Mouse (Mus musculus) left cerebral cortex, adult 2 months (tissue): ENCODE data around the gene Gzmm. TPM values are rescaled to one million over a fixed set of nuclear protein-coding genes. Genes with fewer than 3 reads are reported as not detected.

ENCODE experiments used
- DNase-seq, 2 experiments: peaks; one replicate each; pipeline ENCODE4 v3.0.0; 2021 to 2022; ENCODE audit warnings: low spot score in 2 of 2, mixed read lengths in 1 of 2; ENCODE audit errors: extremely low spot score in 1 of 2
- H3K27ac ChIP-seq: fragments of 200-600 bp; 2 replicates; pipeline ENCODE4 v1.8.1; 2022
- H3K4me3 ChIP-seq: fragments of 200-600 bp; 2 replicates; pipeline ENCODE4 v1.8.1; 2022
- CTCF ChIP-seq: fragments of 200-600 bp; IDR thresholded peaks from 2 replicates; pipeline ENCODE4 v1.8.1; 2022; ENCODE audit warnings: antibody characterized with exemption, mild to moderate bottlenecking, moderate library complexity
- intact Hi-C: fragments of 180-260 bp; cut with DNase I; formaldehyde crosslinking; loops from one replicate; pipeline ENCODE4 v1.15.1; 2025
- long read RNA-seq, 2 experiments: library from polyadenylated mRNA; stranded (forward); transcript quantifications; one replicate each; pipeline ENCODE4 v2.0.0; 2021; ENCODE audit warnings: borderline mapping rate in 2 of 2
- total RNA-seq, 2 experiments: library from RNA; stranded (reverse); gene quantifications; 2 replicates each; pipeline ENCODE4 v1.2.3; 2021

The Gzmm gene
- 1 to 10 TPM; 2.1 to 4.0 TPM for total RNA-seq
- long read RNA-seq, experiment 1, partial matches to known transcripts, result 0 of 2 reads
- long read RNA-seq, experiment 1, other reads (novel, unspliced or antisense), result 2 of 2 reads
- long read RNA-seq, experiment 2, partial matches to known transcripts, result 0 of 1 reads
- long read RNA-seq, experiment 2, other reads (novel, unspliced or antisense), result 1 of 1 reads

DNA sequence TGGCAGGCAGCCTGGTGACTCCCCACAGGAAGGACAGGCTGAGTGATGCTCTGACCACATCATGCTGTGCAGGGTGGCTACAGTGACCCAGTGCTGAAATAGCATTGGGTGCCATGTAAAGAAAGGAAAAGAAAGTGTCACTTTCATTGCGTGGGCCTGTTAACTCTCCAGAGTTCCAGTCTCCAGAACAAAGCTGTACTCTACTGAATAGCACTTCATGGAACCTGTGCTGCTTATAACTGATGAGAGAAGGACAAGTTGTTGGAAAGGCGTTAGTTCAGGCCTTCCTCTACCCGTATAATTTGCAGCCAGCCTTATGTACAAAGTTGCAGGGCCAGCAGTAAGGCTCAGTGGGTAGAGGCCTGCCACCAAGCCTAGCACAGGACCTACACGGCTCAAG is at the start of gene Gzmm:
Gene Gzmm (plus strand): TSS at position 301 of the 400 bp plus-strand sequence.
- TF ChIP-seq CTCF, result no peak

DNA sequence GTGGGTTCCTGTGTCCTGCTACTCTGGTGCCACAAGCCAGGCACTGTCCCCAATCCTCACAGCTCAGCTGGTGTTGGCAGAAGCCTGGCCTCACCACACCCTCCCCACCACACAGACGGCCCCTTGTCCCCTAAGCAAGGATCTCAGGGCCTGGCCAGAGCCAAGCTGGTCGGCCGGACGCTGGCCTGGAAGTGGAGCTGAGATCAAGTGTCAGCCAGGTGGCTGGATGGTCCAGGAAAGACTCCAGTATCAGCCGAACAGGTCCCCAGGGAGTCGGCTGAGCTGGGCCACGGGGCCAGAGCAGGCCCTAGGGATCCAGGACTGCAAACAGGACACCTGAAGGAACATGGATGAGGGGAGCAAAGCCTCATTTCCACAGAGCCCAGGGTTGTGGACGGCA is 43.1 kb upstream of the Gzmm start, which contains the start of gene Odf3l2:
Gene Odf3l2 (minus strand): TSS at position 28 of the 400 bp plus-strand sequence.
- intact Hi-C loops, result no loop called here
- Histone ChIP-seq H3K4me3 (no peak within 1 kb of the TSS), H3K27ac (no peak within 1 kb of the TSS)
- no peak for DNase-seq
- no peak for TF ChIP-seq CTCF

More for the DNA sequence above, at the start of gene Gzmm:
- DNase-seq, result no peak
- Histone ChIP-seq H3K4me3 (no peak within 1 kb of the TSS), H3K27ac (no peak within 1 kb of the TSS)
- intact Hi-C loops, result no loop called here

- peak; percentile 90 for TF ChIP-seq CTCF
- intact Hi-C loops, result loop anchor here (1.0 kb wide), 1 partner anchor 54 kb away; no protein-coding TSS in a partner anchor
- peak; percentile 72 to 87 for DNase-seq
- Histone ChIP-seq H3K4me3 (no peak overlapping the region), H3K27ac (no peak overlapping the region)
Observed at GRCm38 (mm10) chr10:79649070-79649751, 39.6 kb upstream of the Gzmm start.

GRCm38 (mm10) chr10:79652789-79653188 is 36.0 kb upstream of the Gzmm start:
- intact Hi-C loops, result no loop called here
- DNase-seq, result no peak
- TF ChIP-seq CTCF, result no peak
- H3K27ac ChIP-seq, result no peak overlapping the region
- no peak overlapping the region for H3K4me3 ChIP-seq

DNA sequence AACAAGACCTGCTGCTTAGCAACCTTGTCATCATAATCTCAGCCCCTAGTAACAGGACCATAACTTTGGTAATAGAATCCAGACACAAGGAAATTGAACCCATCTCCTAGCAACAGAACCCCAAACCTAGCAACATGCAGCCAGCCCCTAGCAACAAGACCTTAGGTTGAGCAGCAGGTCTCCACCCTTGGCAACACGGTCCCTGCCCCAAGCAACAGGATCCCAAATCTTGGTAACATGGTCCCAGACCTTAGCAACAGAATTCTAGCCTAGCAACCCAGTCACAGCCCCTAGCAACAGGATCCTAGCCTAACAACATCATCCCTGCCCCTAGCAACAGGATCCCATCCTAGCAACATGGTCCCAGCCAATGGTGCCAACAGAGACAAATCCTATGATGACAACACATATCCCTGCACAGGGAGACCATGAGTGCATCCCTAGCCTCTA is 33.8 kb upstream of the Gzmm start:
- Histone ChIP-seq H3K27ac (peak overlapping the region; percentile 33), H3K4me3 (no peak overlapping the region)
- intact Hi-C loops, result no loop called here
- no peak for TF ChIP-seq CTCF
- peak in 1 of 2 experiments; percentile 56 for DNase-seq

DNA sequence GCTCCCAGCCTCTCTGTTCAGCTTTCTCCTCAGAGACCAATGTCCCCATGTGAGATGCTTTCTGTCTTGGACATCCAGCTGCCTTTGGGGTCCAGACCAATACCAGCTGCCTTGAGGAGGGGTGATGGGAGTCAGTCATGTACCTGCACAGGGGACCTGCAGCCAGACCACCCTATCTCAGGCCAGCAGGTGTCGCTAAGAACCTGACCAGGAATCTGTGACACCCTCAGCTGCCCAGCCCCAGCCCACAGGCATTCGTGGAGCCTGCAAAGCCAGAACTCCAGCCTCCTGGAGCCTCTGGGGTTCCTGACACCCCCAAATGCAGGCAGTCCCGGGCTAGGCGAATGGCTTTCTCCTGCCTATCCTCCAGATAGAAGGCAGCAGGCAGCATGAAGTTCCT is 30.0 kb upstream of the Gzmm start:
- TF ChIP-seq CTCF, result peak; percentile 11; the same call in 1 of the 2 replicates
- no peak for DNase-seq
- no peak overlapping the region for H3K27ac ChIP-seq
- H3K4me3 ChIP-seq, result no peak overlapping the region
- intact Hi-C loops, result no loop called here

- no peak overlapping the region for H3K27ac ChIP-seq
- intact Hi-C loops, result loop anchor here (10.0 kb wide), 2 partner anchors 905 to 1225 kb away; partner anchors contain the start of gene Ccdc105
- peak; percentile 33 for TF ChIP-seq CTCF
- no peak for DNase-seq
- no peak overlapping the region for H3K4me3 ChIP-seq
Observed at GRCm38 (mm10) chr10:79660298-79660697, 28.5 kb upstream of the Gzmm start.

GRCm38 (mm10) chr10:79661861-79662260 is 27.0 kb upstream of the Gzmm start:
- TF ChIP-seq CTCF, result no peak
- no peak overlapping the region for H3K4me3 ChIP-seq
- H3K27ac ChIP-seq, result no peak overlapping the region
- no peak for DNase-seq
- intact Hi-C loops, result loop anchor here (10.0 kb wide), 2 partner anchors 907 to 1227 kb away; partner anchors contain the start of gene Ccdc105

DNA sequence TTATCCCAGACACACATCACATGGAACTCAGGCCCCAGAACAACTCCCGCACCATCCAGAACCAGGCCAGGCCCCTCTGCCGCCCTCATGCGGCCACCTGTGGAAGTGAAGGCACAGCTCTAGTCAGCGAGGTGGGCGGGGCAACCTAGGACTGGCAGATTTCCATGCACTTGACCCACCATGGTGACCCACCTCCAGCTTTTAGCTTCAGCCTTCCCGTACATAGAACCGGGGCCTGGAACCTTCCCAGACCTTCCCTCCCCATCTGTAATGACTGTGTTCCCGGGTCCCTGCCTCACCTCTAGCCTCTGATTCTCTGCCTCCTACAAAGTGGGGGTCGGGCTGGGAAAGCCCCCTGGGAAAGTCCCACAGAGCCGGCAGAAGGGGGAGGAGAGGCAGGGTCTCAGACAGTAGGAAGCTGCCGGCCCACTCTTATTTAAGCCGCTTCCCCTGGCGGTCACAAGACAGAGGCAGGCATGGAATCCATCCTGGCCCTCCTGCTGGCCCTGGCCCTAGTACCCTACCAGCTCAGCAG is 24.6 kb upstream of the Gzmm start, which contains the start of gene Madcam1:
Gene Madcam1 (plus strand): TSS at position 429 of the 535 bp plus-strand sequence.
- intact Hi-C loops, result loop anchor here (10.0 kb wide), 2 partner anchors 909 to 1229 kb away; partner anchors contain the start of gene Ccdc105
- peak in 1 of 2 experiments; percentile 70 for DNase-seq
- Histone ChIP-seq H3K4me3 (no peak within 1 kb of the TSS), H3K27ac (no peak within 1 kb of the TSS)
- peak; percentile 91 for TF ChIP-seq CTCF

DNA sequence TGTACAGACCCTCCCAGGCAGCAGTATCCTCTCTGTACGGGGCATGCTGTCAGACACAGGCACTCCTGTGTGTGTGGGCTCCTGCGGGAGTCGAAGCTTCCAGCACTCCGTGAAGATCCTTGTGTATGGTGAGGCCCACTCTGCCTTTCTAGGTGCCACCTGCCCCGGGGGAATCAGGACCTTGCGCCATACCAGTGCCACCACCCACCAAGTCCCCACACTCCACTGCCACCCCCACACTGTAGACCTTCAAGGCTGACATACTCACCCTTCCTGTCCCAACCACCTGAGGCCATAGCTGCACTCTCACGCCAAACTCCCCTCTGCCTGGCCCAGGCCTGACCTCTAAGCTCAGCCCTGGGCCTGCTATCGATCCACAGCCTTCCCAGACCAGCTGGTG is 23.8 kb upstream of the Gzmm start:
- no peak overlapping the region for H3K27ac ChIP-seq
- no peak for TF ChIP-seq CTCF
- intact Hi-C loops, result loop anchor here (10.0 kb wide), 2 partner anchors 910 to 1230 kb away; partner anchors contain the start of gene Ccdc105
- H3K4me3 ChIP-seq, result no peak overlapping the region
- no peak for DNase-seq

GRCm38 (mm10) chr10:79666493-79666892 is 22.3 kb upstream of the Gzmm start:
- no peak overlapping the region for H3K4me3 ChIP-seq
- no peak overlapping the region for H3K27ac ChIP-seq
- intact Hi-C loops, result loop anchor here (10.0 kb wide), 2 partner anchors 912 to 1232 kb away; partner anchors contain the start of gene Ccdc105
- TF ChIP-seq CTCF, result no peak
- no peak for DNase-seq

DNA sequence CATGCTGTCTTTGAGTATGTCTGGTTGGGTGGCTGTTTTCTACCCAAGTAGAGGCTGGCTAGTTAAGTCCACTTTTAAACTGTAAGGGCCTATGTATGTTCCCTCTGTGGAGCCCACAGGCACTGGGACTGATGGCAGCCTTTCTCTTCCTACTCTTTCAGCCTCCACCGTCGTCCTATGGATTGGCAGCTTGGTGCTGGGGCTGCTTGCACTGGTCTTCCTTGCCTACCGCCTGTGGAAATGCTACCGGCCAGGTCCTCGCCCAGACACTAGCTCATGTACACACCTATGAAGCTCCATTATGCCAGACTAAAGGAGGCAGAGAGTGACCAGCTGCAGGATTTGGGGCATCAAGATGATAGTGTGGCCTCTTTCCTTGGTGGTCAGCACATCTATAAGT is 20.7 kb upstream of the Gzmm start:
- TF ChIP-seq CTCF, result no peak
- Histone ChIP-seq H3K4me3 (no peak overlapping the region), H3K27ac (peak overlapping the region; percentile 99)
- no peak for DNase-seq
- intact Hi-C loops, result loop anchor here (1.0 to 10.0 kb wide), 3 partner anchors 73 to 1233 kb away; partner anchors contain the start of gene Ccdc105
